Mouse (Mus musculus) ES-Bruce4 (cell line): Measurements from ENCODE around the gene Htra3. TPM values are rescaled to one million over a fixed set of nuclear protein-coding genes. Genes with fewer than 3 reads are reported as not detected.
A peak's percentile ranks its signal among the peaks of the same experiment; 100 is the strongest.

Experiments
- H3K27ac ChIP-seq: 2 replicates; pipeline ENCODE4 v1.5.1; 2012; ENCODE audit warnings: low read length, inconsistent platforms; ENCODE audit not compliant: insufficient read depth
- H3K27me3 ChIP-seq: 2 replicates; pipeline ENCODE4 v1.6.1; 2012; ENCODE audit warnings: mild to moderate bottlenecking, low read length, inconsistent platforms; ENCODE audit not compliant: control insufficient read depth, poor library complexity, insufficient read depth, severe bottlenecking
- H3K36me3 ChIP-seq: 2 replicates; pipeline ENCODE4 v1.6.1; 2012; ENCODE audit warnings: inconsistent platforms, mild to moderate bottlenecking, low read length, moderate library complexity; ENCODE audit not compliant: control insufficient read depth, poor library complexity, insufficient read depth, severe bottlenecking
- H3K4me1 ChIP-seq: one replicate; pipeline ENCODE4 v1.8.1; 2011; ENCODE audit warnings: low read length; ENCODE audit not compliant: control insufficient read depth, insufficient read depth
- H3K4me3 ChIP-seq: 2 replicates; pipeline ENCODE4 v1.5.1; 2011; ENCODE audit warnings: low read depth, mild to moderate bottlenecking, low read length
- H3K9ac ChIP-seq: 2 replicates; pipeline ENCODE4 v1.6.1; 2012; ENCODE audit warnings: low read depth, mild to moderate bottlenecking, inconsistent platforms; ENCODE audit not compliant: poor library complexity, severe bottlenecking
- H3K9me3 ChIP-seq: replicated peaks from 2 replicates; pipeline ENCODE4 v1.6.1; 2012; ENCODE audit warnings: mild to moderate bottlenecking, low read length, inconsistent platforms; ENCODE audit not compliant: control insufficient read depth, poor library complexity, insufficient read depth, severe bottlenecking
- CTCF ChIP-seq: IDR thresholded peaks from one replicate; pipeline ENCODE4 v1.8.1; 2011; ENCODE audit warnings: low read depth, low read length
- EP300 ChIP-seq: IDR thresholded peaks from 2 replicates; pipeline ENCODE4 v1.6.1; 2011; ENCODE audit warnings: low read depth, low read length; ENCODE audit not compliant: insufficient read depth
- POLR2A ChIP-seq: IDR thresholded peaks from one replicate; pipeline ENCODE4 v1.8.1; 2011; ENCODE audit warnings: low read length; ENCODE audit not compliant: insufficient read depth
- polyA plus RNA-seq: library from polyadenylated mRNA; stranded (reverse); fragments of >200 nt; gene quantifications from 2 replicates; pipeline ENCODE4 v1.2.4, GENCODE M21; 2011; ENCODE audit warnings: low read depth; ENCODE audit not compliant: missing spikeins, insufficient read depth, insufficient read length

The Htra3 gene
- polyA plus RNA-seq, 1 experiment: 1.9 TPM

DNA sequence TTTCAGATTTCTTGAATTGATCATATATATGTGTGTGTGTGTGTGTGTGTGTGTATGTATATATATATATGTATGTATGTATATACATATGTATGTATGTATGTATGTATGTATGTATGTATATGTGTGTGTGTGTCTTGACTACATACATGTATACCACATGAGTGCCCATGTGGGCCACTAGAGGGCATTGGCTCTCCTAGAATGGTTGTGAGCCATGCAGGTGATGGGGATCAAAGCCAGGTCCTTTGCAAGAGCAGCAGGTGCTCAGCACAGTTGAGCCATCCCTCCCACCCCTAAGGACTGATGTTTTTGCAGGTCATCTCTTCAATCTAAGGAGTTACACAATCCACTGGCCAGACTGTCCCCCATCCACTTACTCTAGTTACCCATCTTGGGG is 50.2 kb downstream of the Htra3 start:
- no peaks in the 10 kb centered on the region for H3K4me1 ChIP-seq
- H3K27me3 ChIP-seq: no peaks in the 10 kb centered on the region
- H3K36me3 ChIP-seq: no peaks in the 10 kb centered on the region
- H3K4me3 ChIP-seq: no peak overlapping the region
- H3K27ac ChIP-seq: no peak overlapping the region
- H3K9me3 ChIP-seq: no peaks in the 10 kb centered on the region
- TF ChIP-seq POLR2A: no peak
- TF ChIP-seq CTCF: peak; percentile 5
- no peak for TF ChIP-seq EP300
- no peak overlapping the region for H3K9ac ChIP-seq

DNA sequence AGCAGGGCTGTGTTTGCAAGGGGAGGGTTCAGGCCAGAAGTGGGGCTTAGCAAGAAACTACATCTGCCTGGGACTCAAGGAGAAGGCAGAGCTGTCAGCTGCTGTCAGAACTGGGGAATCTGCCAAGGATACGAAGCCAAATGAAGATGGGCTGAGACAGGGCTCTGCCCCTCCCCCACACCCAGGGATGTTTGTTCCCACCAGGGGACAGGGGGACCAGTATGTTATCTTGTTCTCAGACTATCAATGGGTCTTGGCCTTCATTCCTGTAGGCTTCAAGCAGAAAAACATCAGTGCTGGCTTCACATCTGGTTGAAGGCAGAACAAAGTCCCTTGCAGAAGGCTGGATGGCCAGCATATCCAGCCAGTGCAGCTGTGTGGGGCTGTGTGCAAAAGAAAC is 50.9 kb downstream of the Htra3 start:
- no peaks in the 10 kb centered on the region for H3K36me3 ChIP-seq
- H3K4me3 ChIP-seq: no peak overlapping the region
- no peaks in the 10 kb centered on the region for H3K27me3 ChIP-seq
- no peak overlapping the region for H3K9ac ChIP-seq
- no peak overlapping the region for H3K27ac ChIP-seq
- no peaks in the 10 kb centered on the region for H3K4me1 ChIP-seq
- TF ChIP-seq POLR2A: no peak
- TF ChIP-seq CTCF: no peak
- TF ChIP-seq EP300: no peak
- H3K9me3 ChIP-seq: no peaks in the 10 kb centered on the region

DNA sequence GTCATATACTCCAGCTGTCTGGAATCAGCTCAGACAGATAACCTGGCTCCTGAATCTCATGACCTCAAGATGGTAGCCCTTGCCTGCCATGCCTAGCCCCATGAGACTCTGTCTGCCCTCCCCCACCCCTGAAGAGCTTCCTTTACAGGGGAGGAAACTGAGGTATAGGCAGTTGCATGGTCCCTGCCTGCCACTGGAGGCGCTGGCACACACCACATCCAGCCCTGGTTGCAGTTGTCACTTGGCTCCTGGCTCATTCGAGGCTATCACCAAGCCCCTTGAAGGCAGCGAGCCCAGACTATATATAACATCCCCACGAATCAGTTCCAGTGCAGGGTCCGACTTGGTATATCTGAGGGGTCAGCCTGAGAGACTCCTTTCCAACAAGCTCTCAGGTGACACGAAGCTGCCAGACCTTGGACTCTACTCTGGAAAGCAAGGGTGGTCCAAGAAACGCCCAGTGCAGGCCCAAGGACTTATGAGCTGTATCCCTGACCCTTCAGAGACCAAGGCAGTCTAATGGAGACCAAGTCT is 52.2 kb downstream of the Htra3 start:
- Histone ChIP-seq H3K36me3 (no peaks in the 10 kb centered on the region), H3K9ac (no peak overlapping the region), H3K4me1 (no peaks in the 10 kb centered on the region), H3K27ac (no peak overlapping the region), H3K27me3 (no peaks in the 10 kb centered on the region), H3K4me3 (no peak overlapping the region), H3K9me3 (no peaks in the 10 kb centered on the region)
- TF ChIP-seq CTCF (peak; percentile 62), EP300 (no peak), POLR2A (no peak)

DNA sequence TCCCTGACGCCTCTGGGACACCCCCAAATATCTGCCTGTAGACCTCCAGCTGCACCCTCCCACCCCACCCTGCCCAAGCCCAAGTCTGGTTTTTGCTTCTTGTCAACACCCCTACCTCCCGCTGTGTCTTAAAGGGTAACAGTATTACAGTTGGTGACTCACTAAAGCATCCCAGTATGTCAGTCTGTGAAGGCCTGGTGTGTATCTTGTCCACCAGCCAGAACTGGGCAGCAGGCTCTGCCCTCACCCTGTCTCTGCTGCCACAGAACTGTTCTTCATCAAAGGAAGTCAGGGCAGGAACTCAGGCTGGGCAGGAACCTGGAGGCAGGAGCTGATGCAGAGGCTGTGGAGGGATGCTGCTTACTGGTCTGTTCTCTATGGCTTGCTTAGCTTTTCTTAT is 53.2 kb downstream of the Htra3 start:
- no peaks in the 10 kb centered on the region for H3K4me1 ChIP-seq
- H3K36me3 ChIP-seq: no peaks in the 10 kb centered on the region
- TF ChIP-seq CTCF: no peak
- no peak for TF ChIP-seq POLR2A
- no peak for TF ChIP-seq EP300
- no peak overlapping the region for H3K4me3 ChIP-seq
- no peak overlapping the region for H3K27ac ChIP-seq
- no peaks in the 10 kb centered on the region for H3K9me3 ChIP-seq
- no peak overlapping the region for H3K9ac ChIP-seq
- no peaks in the 10 kb centered on the region for H3K27me3 ChIP-seq

DNA sequence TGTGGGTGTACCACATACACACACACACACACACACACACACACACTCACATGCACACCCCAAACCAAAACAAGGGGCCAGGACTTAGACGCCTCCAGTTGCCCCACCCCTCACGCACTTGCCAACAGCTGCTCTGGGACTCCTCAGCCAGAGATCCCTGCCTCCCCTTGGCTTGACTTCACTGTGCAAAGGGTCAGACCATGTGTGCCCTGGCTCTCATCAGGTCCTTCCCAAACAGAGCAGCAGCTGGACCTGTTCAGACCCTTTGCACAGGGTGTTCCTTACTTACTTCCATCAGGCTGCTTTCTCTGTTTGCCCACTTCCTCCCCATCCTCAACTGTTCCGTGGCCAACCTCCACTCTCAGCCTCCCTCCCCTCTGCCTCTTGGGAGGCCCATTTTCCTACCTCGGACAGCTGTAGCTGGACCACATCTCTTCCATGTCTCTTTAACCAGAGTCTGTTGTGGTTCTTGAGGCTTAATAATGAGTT is 54.8 kb downstream of the Htra3 start:
- TF ChIP-seq POLR2A: no peak
- TF ChIP-seq CTCF: no peak
- TF ChIP-seq EP300: no peak
- Histone ChIP-seq H3K9ac (no peak overlapping the region), H3K27me3 (no peaks in the 10 kb centered on the region), H3K4me3 (no peak overlapping the region), H3K4me1 (no peaks in the 10 kb centered on the region), H3K9me3 (no peaks in the 10 kb centered on the region), H3K36me3 (no peaks in the 10 kb centered on the region), H3K27ac (no peak overlapping the region)

DNA sequence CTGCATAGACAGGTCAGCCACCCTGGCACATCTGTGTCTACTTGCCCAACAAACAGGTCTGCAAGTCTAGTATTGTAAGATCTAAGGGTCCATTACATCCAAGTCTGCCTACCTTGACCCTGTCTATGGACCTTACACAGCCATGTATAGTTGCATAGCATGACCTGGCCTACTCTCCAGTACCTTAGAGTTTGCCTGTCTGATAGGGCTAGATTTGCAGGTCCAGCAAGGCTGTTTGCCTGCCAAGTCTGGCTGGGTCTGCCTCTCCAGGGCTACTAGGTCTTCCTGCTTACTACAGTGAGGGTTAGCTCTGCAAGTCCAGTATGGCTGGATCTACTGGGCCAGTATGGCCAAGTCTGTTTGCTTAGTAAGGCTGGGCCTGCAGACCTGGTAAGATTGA is 55.8 kb downstream of the Htra3 start:
- no peak overlapping the region for H3K27ac ChIP-seq
- no peaks in the 10 kb centered on the region for H3K4me1 ChIP-seq
- H3K4me3 ChIP-seq: no peak overlapping the region
- H3K9me3 ChIP-seq: no peaks in the 10 kb centered on the region
- no peak for TF ChIP-seq POLR2A
- no peak for TF ChIP-seq CTCF
- TF ChIP-seq EP300: no peak
- H3K27me3 ChIP-seq: no peaks in the 10 kb centered on the region
- H3K9ac ChIP-seq: no peak overlapping the region
- H3K36me3 ChIP-seq: no peaks in the 10 kb centered on the region
